Mouse (Mus musculus) limb, embryonic 11.5 days (tissue): ENCODE measurements around the gene Taok1. TPM values are rescaled to one million over a fixed set of nuclear protein-coding genes. Genes with fewer than 3 reads are reported as not detected.
A peak's percentile ranks its signal among the peaks of the same experiment; 100 is the strongest.

Experiments
- ATAC-seq: fragments of 200-750 bp; cut with Nextera tagmentation; 2 replicates; pipeline ENCODE4 v1.8.0; 2017; ENCODE audit warnings: low read depth; ENCODE audit not compliant: insufficient number of reproducible peaks, low FRiP score, low TSS enrichment
- DNase-seq: peaks from one replicate; pipeline ENCODE4 v3.0.0-alpha.2; 2015; ENCODE audit warnings: low spot score
- H3K27ac ChIP-seq: fragments of 300-500 bp; sonication (generic); replicated peaks from 2 replicates; pipeline ENCODE4 v1.5.1; 2014; ENCODE audit warnings: low read depth, mild to moderate bottlenecking, low read length
- H3K27me3 ChIP-seq: fragments of 300-500 bp; sonication (generic); 2 replicates; pipeline ENCODE4 v1.6.1; 2014; ENCODE audit warnings: mild to moderate bottlenecking, low read length, mixed read lengths; ENCODE audit not compliant: control insufficient read depth, insufficient read depth
- H3K36me3 ChIP-seq: fragments of 300-500 bp; sonication (generic); 2 replicates; pipeline ENCODE4 v1.6.1; 2014; ENCODE audit warnings: mild to moderate bottlenecking, low read length, moderate library complexity, mixed read lengths; ENCODE audit not compliant: control insufficient read depth, insufficient read depth
- H3K4me1 ChIP-seq: fragments of 300-500 bp; sonication (generic); 2 replicates; pipeline ENCODE4 v1.6.1; 2014; ENCODE audit warnings: low read length, mixed read lengths; ENCODE audit not compliant: control insufficient read depth, insufficient read depth
- H3K4me2 ChIP-seq: fragments of 300-500 bp; sonication (generic); 2 replicates; pipeline ENCODE4 v1.6.1; 2014; ENCODE audit warnings: low read depth, mild to moderate bottlenecking, moderate library complexity; ENCODE audit not compliant: severe bottlenecking
- H3K4me3 ChIP-seq: fragments of 300-500 bp; sonication (generic); 2 replicates; pipeline ENCODE4 v1.5.1; 2014; ENCODE audit warnings: low read depth, low read length
- H3K9ac ChIP-seq: fragments of 300-500 bp; sonication (generic); 2 replicates; pipeline ENCODE4 v1.6.1; 2014; ENCODE audit warnings: mild to moderate bottlenecking, low read length
- H3K9me3 ChIP-seq: fragments of 300-500 bp; sonication (generic); 2 replicates; pipeline ENCODE4 v1.6.1; 2016; ENCODE audit warnings: low read length; ENCODE audit not compliant: control insufficient read depth
- WGBS: fragments of 180-500 bp; shearing (Covaris S2); extraction: QIAGEN DNeasy Blood & Tissue Kit; methylation state at CpG from one replicate; pipeline ENCODE4 v1.1.7; 2014; 5-methylcytosine and 5-hydroxymethylcytosine counted together
- polyA plus RNA-seq: library from polyadenylated mRNA; unstranded; fragments of >200 nt; fragmentation: Nextera tagmentation; extraction: Ambion mirVana; gene quantifications from 2 replicates; pipeline ENCODE4 v1.2.1, GENCODE M21; 2014

The Taok1 gene
- polyA plus RNA-seq, 1 experiment from 2014 or later = 13.1 TPM

DNA sequence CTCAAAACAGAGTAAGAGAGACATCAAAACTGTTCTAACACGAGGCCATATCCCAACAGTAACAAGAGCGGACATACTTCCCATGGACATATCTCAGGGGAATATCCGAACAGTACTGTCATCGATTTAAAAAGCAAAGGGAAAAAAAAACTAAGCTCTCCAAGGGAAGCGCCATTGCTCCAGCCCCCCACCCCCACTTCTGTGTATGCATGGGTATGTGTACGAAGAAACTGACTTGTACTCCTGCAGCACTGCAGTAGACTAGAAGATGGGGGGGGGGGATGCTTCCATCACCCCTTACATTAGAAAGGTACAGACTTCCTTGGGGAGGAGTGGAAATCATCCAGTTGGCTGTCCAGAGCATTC lies 1.2 kb downstream of the Taok1 start:
- 0 out of 2 replicates have a peak, but pooled peaks cover 7% of the 10 kb centered on the region for H3K4me1 ChIP-seq
- H3K27ac ChIP-seq = peak overlapping the region; percentile 96; the same call in 1 of the 2 replicates
- WGBS = 15% methylated on average over 6 of the region's 6 CpGs

DNA sequence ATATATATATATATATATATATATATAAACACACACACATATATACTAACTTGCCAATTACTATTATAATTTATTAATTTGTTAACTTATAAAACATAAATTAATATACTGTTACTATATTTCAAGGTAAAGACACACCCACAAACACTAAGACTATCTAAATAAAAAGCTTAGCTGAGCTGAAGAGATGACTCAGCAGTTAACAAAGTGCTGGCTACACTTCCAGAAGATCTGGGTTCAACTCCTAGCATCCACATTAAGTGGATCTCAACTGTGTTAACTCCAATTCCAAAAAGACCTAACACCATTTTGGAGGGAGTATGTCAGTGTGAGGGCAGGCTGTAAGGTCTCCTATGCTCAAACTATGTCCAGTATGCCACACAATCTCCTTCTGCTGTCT lies 10.3 kb downstream of the Taok1 start:
- ATAC-seq = no peak
- Histone ChIP-seq H3K4me1 (no peaks in the 10 kb centered on the region), H3K27me3 (no peaks in the 10 kb centered on the region), H3K27ac (no peak overlapping the region), H3K4me3 (no peak overlapping the region), H3K36me3 (peaks cover 1% of the 10 kb centered on the region; the same call in 1 of the 2 replicates), H3K4me2 (no peak overlapping the region), H3K9ac (no peak overlapping the region), H3K9me3 (no peaks in the 10 kb centered on the region)
- no peak for DNase-seq

More for the DNA sequence above, 1.2 kb downstream of the Taok1 start:
- H3K4me3 ChIP-seq = peak overlapping the region; percentile 91
- no peaks in the 10 kb centered on the region for H3K9me3 ChIP-seq
- H3K27me3 ChIP-seq = no peaks in the 10 kb centered on the region
- peak overlapping the region; percentile 76 for H3K4me2 ChIP-seq
- DNase-seq = no peak
- H3K36me3 ChIP-seq = peaks cover 2% of the 10 kb centered on the region; the same call in 1 of the 2 replicates
- ATAC-seq = no peak
- peak overlapping the region; percentile 99 for H3K9ac ChIP-seq

DNA sequence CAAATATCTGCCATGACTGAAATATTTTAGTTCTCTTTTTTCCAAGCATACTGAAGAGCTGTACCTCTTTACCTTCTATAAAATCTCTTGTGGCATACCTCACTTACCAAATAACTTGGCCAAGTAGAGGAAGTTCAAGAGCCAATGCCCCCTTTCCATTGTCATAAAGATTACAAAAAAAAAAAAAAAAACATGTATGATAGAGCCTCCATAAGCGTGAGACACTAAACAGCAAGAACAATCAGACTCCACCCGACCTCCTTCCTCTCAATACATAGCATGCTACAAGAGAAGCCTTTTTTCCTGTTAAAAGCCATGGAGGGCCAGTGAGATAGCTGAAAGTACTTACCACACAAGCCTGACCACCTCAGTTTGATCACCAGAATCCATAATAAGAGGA lies 16.2 kb downstream of the Taok1 start:
- H3K27me3 ChIP-seq = no peaks in the 10 kb centered on the region
- H3K27ac ChIP-seq = no peak overlapping the region
- ATAC-seq (no peak), DNase-seq (no peak)
- H3K9ac ChIP-seq = no peak overlapping the region
- H3K4me3 ChIP-seq = no peak overlapping the region
- WGBS = 97% methylated on average over 2 of the region's 2 CpGs
- H3K4me1 ChIP-seq = no peaks in the 10 kb centered on the region
- no peaks in the 10 kb centered on the region; the same call in 1 of the 2 replicates for H3K36me3 ChIP-seq
- no peak overlapping the region for H3K4me2 ChIP-seq
- H3K9me3 ChIP-seq = no peaks in the 10 kb centered on the region

DNA sequence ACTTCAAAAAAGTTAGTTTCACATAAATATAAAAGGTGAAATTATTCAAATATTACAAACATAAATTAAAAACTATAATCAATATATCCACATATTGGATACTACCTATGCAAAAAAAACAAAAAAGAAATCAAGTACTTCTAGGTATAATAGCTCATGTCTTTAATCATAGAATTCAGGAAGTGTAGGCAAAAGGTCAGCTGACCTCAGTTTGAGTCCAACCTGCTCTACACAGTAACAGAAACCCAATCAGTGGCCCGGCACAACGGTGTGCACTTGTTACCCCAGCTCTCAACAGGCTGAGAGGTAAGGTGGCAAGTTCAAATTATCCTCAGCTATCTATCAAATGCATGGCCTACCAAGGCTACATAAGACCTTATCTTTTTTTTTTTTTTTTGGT lies 16.8 kb downstream of the Taok1 start:
- Histone ChIP-seq H3K4me3 (no peak overlapping the region), H3K27me3 (no peaks in the 10 kb centered on the region), H3K27ac (no peak overlapping the region), H3K9ac (no peak overlapping the region), H3K9me3 (no peaks in the 10 kb centered on the region), H3K36me3 (no peaks in the 10 kb centered on the region; the same call in 1 of the 2 replicates), H3K4me2 (no peak overlapping the region), H3K4me1 (no peaks in the 10 kb centered on the region)
- WGBS = 92% methylated on average over 2 of the region's 2 CpGs
- DNase-seq (no peak), ATAC-seq (no peak)

DNA sequence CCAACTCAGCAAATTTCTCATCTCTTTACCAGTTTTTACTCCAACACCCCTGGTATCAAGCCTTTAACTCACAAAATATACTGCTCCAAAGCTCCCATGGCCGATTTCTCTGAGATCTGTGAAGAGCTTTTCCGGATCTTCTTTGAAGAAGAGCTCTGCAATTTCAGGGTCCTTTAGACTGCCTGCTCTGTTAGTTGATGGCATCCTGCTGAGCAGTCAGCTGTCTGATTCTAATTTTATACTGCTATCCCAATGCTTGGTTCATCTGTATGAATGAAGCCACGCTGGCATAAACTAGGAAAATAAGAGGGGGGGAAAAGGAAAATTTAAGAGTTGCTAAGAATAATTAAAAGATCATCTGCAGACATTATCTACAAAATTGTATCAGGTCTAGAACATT lies 22.4 kb downstream of the Taok1 start:
- 95% methylated on average over 3 of the region's 3 CpGs for WGBS
- Histone ChIP-seq H3K27me3 (no peaks in the 10 kb centered on the region), H3K9ac (no peak overlapping the region), H3K36me3 (peaks cover 2% of the 10 kb centered on the region; the same call in 1 of the 2 replicates), H3K4me2 (no peak overlapping the region), H3K9me3 (no peaks in the 10 kb centered on the region), H3K4me1 (no peaks in the 10 kb centered on the region), H3K4me3 (no peak overlapping the region), H3K27ac (no peak overlapping the region)
- ATAC-seq (no peak), DNase-seq (no peak)

DNA sequence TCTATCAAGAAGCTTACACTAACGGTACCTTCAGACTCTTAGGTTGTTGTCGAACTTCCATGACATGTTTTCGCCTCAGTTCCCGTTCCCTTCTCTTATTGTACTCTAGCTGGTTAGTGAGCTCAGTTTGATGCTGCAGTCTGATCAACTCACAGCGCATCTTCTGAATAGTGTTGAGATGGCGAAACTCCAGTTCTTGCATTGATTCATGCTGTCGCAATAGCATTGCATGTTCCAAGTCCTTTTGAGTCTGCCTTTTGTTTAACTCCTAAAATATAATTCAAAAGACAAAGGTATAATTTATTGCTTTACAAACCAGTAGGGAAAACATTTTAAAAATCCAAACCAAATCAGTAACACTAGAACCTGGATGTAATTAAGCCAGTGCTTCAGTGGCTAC lies 62.4 kb downstream of the Taok1 start:
- no peaks in the 10 kb centered on the region for H3K4me1 ChIP-seq
- no peak overlapping the region for H3K9ac ChIP-seq
- no peaks in the 10 kb centered on the region for H3K27me3 ChIP-seq
- DNase-seq = no peak
- H3K36me3 ChIP-seq = peaks cover 13% of the 10 kb centered on the region
- no peak overlapping the region for H3K4me2 ChIP-seq
- no peak overlapping the region for H3K27ac ChIP-seq
- H3K4me3 ChIP-seq = no peak overlapping the region
- no peak for ATAC-seq
- 93% methylated on average over 7 of the region's 7 CpGs for WGBS
- no peaks in the 10 kb centered on the region for H3K9me3 ChIP-seq

DNA sequence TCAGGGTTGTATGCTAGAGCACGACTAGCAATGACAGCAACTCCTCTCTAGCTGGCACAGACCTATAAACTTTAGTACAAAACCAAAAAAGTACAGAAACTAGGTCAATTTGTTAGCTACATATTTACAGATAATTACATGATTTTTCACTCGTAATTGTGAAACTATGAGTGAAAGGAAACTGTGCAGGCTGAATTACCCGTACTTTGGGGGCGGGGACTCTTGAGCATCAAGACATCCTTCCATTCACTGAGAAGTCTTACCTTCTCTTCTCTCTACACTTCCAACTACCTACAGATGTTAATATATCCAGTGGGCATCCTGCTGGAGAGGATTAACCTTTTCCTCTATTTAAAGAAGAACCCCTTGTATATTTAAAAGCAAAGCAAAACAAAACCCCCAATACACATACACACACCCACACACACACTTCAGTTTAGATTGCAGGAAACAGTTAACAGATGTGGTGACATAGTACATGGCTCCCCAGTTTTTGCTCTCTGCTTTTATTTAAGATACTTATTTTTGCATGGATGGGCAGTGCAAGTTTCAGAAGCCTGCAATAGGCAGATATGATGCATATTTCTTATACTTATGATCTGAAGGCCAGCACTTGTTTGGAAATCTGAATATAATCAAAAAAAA lies 75.3 kb downstream of the Taok1 start:
- ATAC-seq (no peak), DNase-seq (no peak)
- Histone ChIP-seq H3K36me3 (no peaks in the 10 kb centered on the region), H3K4me3 (no peak overlapping the region), H3K27ac (no peak overlapping the region), H3K4me2 (no peak overlapping the region), H3K9ac (no peak overlapping the region), H3K27me3 (no peaks in the 10 kb centered on the region), H3K9me3 (no peaks in the 10 kb centered on the region), H3K4me1 (no peaks in the 10 kb centered on the region)
- 93% methylated on average over 4 of the region's 4 CpGs for WGBS

DNA sequence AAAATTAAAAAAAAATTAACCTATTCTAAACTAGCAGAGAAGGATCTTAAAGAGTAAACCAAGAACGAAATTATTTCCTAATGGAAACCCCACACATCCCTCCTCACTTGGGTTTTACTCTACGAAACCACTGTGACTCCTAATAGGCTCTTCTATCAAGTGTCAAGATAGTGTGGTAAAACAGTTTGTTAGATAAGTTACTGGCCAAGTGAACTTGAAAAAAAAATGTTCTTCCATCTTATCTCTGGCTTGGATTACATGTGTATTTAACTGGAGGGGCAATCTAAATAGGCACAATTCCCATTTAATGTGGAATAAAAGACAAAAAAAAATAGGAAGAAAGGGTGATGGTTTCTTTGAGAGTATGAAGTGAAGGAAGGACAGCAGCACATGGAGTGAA lies 76.8 kb downstream of the Taok1 start:
- Histone ChIP-seq H3K9ac (no peak overlapping the region), H3K4me3 (no peak overlapping the region), H3K36me3 (no peaks in the 10 kb centered on the region), H3K27me3 (no peaks in the 10 kb centered on the region), H3K4me2 (no peak overlapping the region), H3K4me1 (no peaks in the 10 kb centered on the region), H3K9me3 (no peaks in the 10 kb centered on the region), H3K27ac (no peak overlapping the region)
- ATAC-seq (no peak), DNase-seq (no peak)
- 94% methylated on average over 2 of the region's 2 CpGs for WGBS

DNA sequence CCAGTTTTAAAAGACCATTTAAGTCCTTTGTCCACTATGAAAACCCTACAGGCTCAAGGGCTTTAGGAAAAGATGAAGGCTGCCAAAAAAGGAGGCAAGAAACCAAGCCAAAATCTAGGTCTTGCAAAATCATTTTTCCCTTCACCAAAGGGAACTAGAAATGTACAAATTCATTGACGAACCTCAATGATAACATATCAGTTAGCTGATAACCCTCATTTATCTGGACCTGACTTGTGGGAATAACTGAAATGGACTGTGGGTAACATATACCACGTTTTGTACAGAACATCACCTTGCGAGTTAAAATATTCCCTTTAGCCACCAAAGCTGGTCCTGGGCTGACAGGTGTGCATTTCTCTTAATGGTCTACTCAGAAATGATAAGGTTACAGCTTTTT lies 78.0 kb downstream of the Taok1 start:
- 88% methylated on average over 3 of the region's 3 CpGs for WGBS

More for the DNA sequence above, 78.0 kb downstream of the Taok1 start:
- no peaks in the 10 kb centered on the region for H3K9me3 ChIP-seq
- H3K27ac ChIP-seq = no peak overlapping the region
- no peaks in the 10 kb centered on the region for H3K27me3 ChIP-seq
- no peak overlapping the region for H3K4me2 ChIP-seq
- no peaks in the 10 kb centered on the region for H3K36me3 ChIP-seq
- no peak overlapping the region for H3K9ac ChIP-seq
- no peak for ATAC-seq
- no peak for DNase-seq
- no peaks in the 10 kb centered on the region for H3K4me1 ChIP-seq
- H3K4me3 ChIP-seq = no peak overlapping the region
